Mouse (Mus musculus): Measurements from ENCODE around the gene Ngfr. TPM values are rescaled to one million over a fixed set of nuclear protein-coding genes. Genes with fewer than 3 reads are reported as not detected.
A peak's percentile ranks its signal among the peaks of the same experiment; 100 is the strongest.

Ngfr gene
- total RNA-seq, 2 experiments from 2014 or later = 0.37 to 0.64 TPM

GRCm38 (mm10) chr11:95520456-95521072 is 67.0 kb downstream of the Ngfr start:
- peak; percentile 83 to 90 for DNase-seq

GRCm38 (mm10) chr11:95519996-95520395 is 67.5 kb downstream of the Ngfr start:
- DNase-seq = no peak

- no peak for DNase-seq
These were observed 68.2 kb downstream of the Ngfr start for GRCm38 (mm10) chr11:95519299-95519698.

Other genes with a start within 250 kb of the Ngfr start
- gene Slc35b1, start 203.0 kb downstream of the Ngfr start, total RNA-seq (2021) = 10 to 100 TPM; 32.0 to 37.3 TPM
- 100 to 1,000 TPM; 159 to 164 TPM for gene Spop, start 173.7 kb downstream of the Ngfr start, total RNA-seq (2021)
- under 1 TPM; 0.47 to 0.64 TPM for gene Nxph3, start 73.2 kb downstream of the Ngfr start, total RNA-seq (2021)
- 100 to 1,000 TPM; 428 to 436 TPM for gene Phb, start 79.2 kb upstream of the Ngfr start, total RNA-seq (2021)
- 10 to 100 TPM; 49.4 to 52.2 TPM for gene Zfp652, start 124.9 kb upstream of the Ngfr start, total RNA-seq (2021)
- gene B130006D01Rik, start 135.9 kb upstream of the Ngfr start, total RNA-seq (2021) = under 1 TPM; 0.15 to 0.28 TPM
- gene Phospho1, start 236.8 kb upstream of the Ngfr start, total RNA-seq (2021) = 100 to 1,000 TPM; 165 to 174 TPM
- 10 to 100 TPM; 19.2 to 22.1 TPM for gene Gngt2, start 249.5 kb upstream of the Ngfr start, total RNA-seq (2021)